Mouse (Mus musculus): ENCODE data around the gene Cdkl1. TPM values are rescaled to one million over a fixed set of nuclear protein-coding genes. Genes with fewer than 3 reads are reported as not detected.

Cdkl1 gene
- polyA plus RNA-seq, 1 experiment: 0.52 TPM

DNA sequence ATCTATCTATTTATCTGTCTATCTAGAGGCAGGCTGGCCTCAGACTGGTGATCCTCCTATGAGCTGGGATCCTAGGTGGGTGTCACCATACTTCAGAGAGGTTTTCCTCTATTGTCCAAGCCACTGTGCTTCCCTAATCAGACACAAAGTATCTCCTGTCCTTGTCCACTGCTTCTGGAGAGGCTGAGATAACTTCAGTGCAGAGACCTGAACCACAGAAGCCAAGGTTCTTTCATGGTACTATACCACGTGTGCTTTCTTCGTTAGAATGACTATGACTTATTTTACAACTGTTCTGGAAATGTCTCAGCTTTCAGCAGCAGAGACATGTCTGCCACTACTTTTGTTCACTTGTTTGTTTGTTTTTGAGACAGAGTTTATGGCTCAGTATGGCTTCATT is 22.2 kb downstream of the Cdkl1 start:
- Histone ChIP-seq H3K4me1 (ENCODE audit: control insufficient read depth, insufficient read depth, insufficient read length, low read length) (peaks cover 5% of the 10 kb centered on the region; the same call in 1 of the 2 replicates), H3K27ac (ENCODE audit: insufficient read depth, low read depth, low read length) (no peak overlapping the region), H3K36me3 (ENCODE audit: control insufficient read depth, insufficient read depth, low read length) (no peaks in the 10 kb centered on the region), H3K4me3 (ENCODE audit: low read depth, low read length) (no peak overlapping the region), H3K27me3 (ENCODE audit: control insufficient read depth, insufficient read depth, low read length) (no peaks in the 10 kb centered on the region)
- 87% methylated on average over 2 of the region's 2 CpGs for WGBS
- TF ChIP-seq POLR2A (IDR thresholded peaks at IDR 0.05; ENCODE audit: low read depth, low read length) (no peak), CTCF (IDR thresholded peaks at IDR 0.05; ENCODE audit: extremely low read depth, insufficient read length, insufficient replicate concordance, low read depth, low read length) (no peak)

GRCm38 (mm10) chr12:69767476-69768258 is 23.4 kb downstream of the Cdkl1 start:
- TF ChIP-seq POLR2A (IDR thresholded peaks at IDR 0.05; ENCODE audit: low read depth, low read length): no peak
- TF ChIP-seq CTCF (IDR thresholded peaks at IDR 0.05; ENCODE audit: extremely low read depth, insufficient read length, insufficient replicate concordance, low read depth, low read length): no peak

GRCm38 (mm10) chr12:69766185-69766904 is 24.7 kb downstream of the Cdkl1 start:
- peaks cover 5% of the 10 kb centered on the region; the same call in 1 of the 2 replicates for H3K4me1 ChIP-seq (ENCODE audit: control insufficient read depth, insufficient read depth, insufficient read length, low read length)
- H3K36me3 ChIP-seq (ENCODE audit: control insufficient read depth, insufficient read depth, low read length): no peaks in the 10 kb centered on the region
- no peaks in the 10 kb centered on the region for H3K27me3 ChIP-seq (ENCODE audit: control insufficient read depth, insufficient read depth, low read length)
- TF ChIP-seq CTCF (IDR thresholded peaks at IDR 0.05; ENCODE audit: extremely low read depth, insufficient read length, insufficient replicate concordance, low read depth, low read length) (no peak), POLR2A (IDR thresholded peaks at IDR 0.05; ENCODE audit: low read depth, low read length) (no peak)
- no peak overlapping the region for H3K4me3 ChIP-seq (ENCODE audit: low read depth, low read length)
- no peak overlapping the region for H3K27ac ChIP-seq (ENCODE audit: insufficient read depth, low read depth, low read length)
- 80% methylated on average over 10 of the region's 10 CpGs for WGBS

More at GRCm38 (mm10) chr12:69767476-69768258, 23.4 kb downstream of the Cdkl1 start:
- Histone ChIP-seq H3K27me3 (ENCODE audit: control insufficient read depth, insufficient read depth, low read length) (no peaks in the 10 kb centered on the region), H3K4me1 (ENCODE audit: control insufficient read depth, insufficient read depth, insufficient read length, low read length) (peaks cover 5% of the 10 kb centered on the region; the same call in 1 of the 2 replicates), H3K4me3 (ENCODE audit: low read depth, low read length) (no peak overlapping the region), H3K27ac (ENCODE audit: insufficient read depth, low read depth, low read length) (no peak overlapping the region), H3K36me3 (ENCODE audit: control insufficient read depth, insufficient read depth, low read length) (no peaks in the 10 kb centered on the region)
- WGBS: 71% methylated on average over 9 of the region's 9 CpGs

- Histone ChIP-seq H3K36me3 (ENCODE audit: control insufficient read depth, insufficient read depth, low read length) (no peaks in the 10 kb centered on the region), H3K27me3 (ENCODE audit: control insufficient read depth, insufficient read depth, low read length) (no peaks in the 10 kb centered on the region), H3K4me1 (ENCODE audit: control insufficient read depth, insufficient read depth, insufficient read length, low read length) (peaks cover 5% of the 10 kb centered on the region; the same call in 1 of the 2 replicates), H3K27ac (ENCODE audit: insufficient read depth, low read depth, low read length) (no peak overlapping the region), H3K4me3 (ENCODE audit: low read depth, low read length) (no peak overlapping the region)
- no peak for TF ChIP-seq POLR2A (IDR thresholded peaks at IDR 0.05; ENCODE audit: low read depth, low read length)
- no peak for TF ChIP-seq CTCF (IDR thresholded peaks at IDR 0.05; ENCODE audit: extremely low read depth, insufficient read length, insufficient replicate concordance, low read depth, low read length)
- WGBS: 37% methylated on average over 9 of the region's 9 CpGs
These were observed 25.5 kb downstream of the Cdkl1 start for GRCm38 (mm10) chr12:69765543-69765942.

GRCm38 (mm10) chr12:69761603-69762002 is 29.5 kb downstream of the Cdkl1 start:
- Histone ChIP-seq H3K4me3 (ENCODE audit: low read depth, low read length) (no peak overlapping the region), H3K27me3 (ENCODE audit: control insufficient read depth, insufficient read depth, low read length) (no peaks in the 10 kb centered on the region), H3K36me3 (ENCODE audit: control insufficient read depth, insufficient read depth, low read length) (no peaks in the 10 kb centered on the region), H3K27ac (ENCODE audit: insufficient read depth, low read depth, low read length) (no peak overlapping the region), H3K4me1 (ENCODE audit: control insufficient read depth, insufficient read depth, insufficient read length, low read length) (peaks cover 8% of the 10 kb centered on the region; the same call in 1 of the 2 replicates)
- WGBS: 89% methylated on average over 2 of the region's 2 CpGs
- TF ChIP-seq CTCF (IDR thresholded peaks at IDR 0.05; ENCODE audit: extremely low read depth, insufficient read length, insufficient replicate concordance, low read depth, low read length) (no peak), POLR2A (IDR thresholded peaks at IDR 0.05; ENCODE audit: low read depth, low read length) (no peak)

- no peak overlapping the region for H3K4me3 ChIP-seq (ENCODE audit: low read depth, low read length)
- H3K27me3 ChIP-seq (ENCODE audit: control insufficient read depth, insufficient read depth, low read length): no peaks in the 10 kb centered on the region
- 0 out of 2 replicates have a peak overlapping the region, but pooled peaks have one; percentile 15 for H3K27ac ChIP-seq (ENCODE audit: insufficient read depth, low read depth, low read length)
- TF ChIP-seq CTCF (IDR thresholded peaks at IDR 0.05; ENCODE audit: extremely low read depth, insufficient read length, insufficient replicate concordance, low read depth, low read length): no peak
- no peak for TF ChIP-seq POLR2A (IDR thresholded peaks at IDR 0.05; ENCODE audit: low read depth, low read length)
- peaks cover 6% of the 10 kb centered on the region; the same call in 1 of the 2 replicates for H3K4me1 ChIP-seq (ENCODE audit: control insufficient read depth, insufficient read depth, insufficient read length, low read length)
- WGBS: 59% methylated on average over 20 of the region's 20 CpGs
- H3K36me3 ChIP-seq (ENCODE audit: control insufficient read depth, insufficient read depth, low read length): no peaks in the 10 kb centered on the region
These were observed 30.2 kb downstream of the Cdkl1 start for GRCm38 (mm10) chr12:69760743-69761406.
